Mouse (Mus musculus) T-helper 2 cell (primary cell): ENCODE measurements at regions not wholly inside any gene's neighbourhood (a gene's known extent, or its start where the extent isn't known, plus 50 kb on each side); places are given as distances from the start of the nearest gene placed in this dataset.

Experiments
- in situ Hi-C: fragments of 300-600 bp; cut with MboI, MseI; formaldehyde crosslinking; loops from one replicate; pipeline ENCODE4 v1.15.1; 2025; ENCODE audit warnings: high pct_unique_total_duplicates

DNA sequence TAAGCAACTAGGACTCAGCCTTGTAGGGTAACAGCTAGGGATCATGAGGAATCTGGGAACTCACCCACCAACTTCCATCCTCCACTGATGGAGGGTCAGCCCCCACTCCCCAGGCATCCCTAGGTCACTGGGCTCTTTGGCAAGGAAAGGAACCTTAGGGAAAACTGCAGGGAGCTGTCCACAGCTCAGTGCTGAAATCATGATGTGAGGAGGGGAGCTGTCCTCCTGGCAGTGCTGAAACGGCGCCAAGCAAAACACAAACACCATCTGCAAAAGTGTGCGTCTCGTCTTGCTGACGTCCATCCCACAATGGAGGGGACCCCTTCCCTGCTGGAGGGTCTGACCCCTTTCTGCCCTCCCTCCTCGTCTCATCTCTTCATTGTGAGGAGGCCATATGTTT, 68.6 kb upstream of the Rph3a start:
- in situ Hi-C loops: loop anchor here (5.0 to 10.0 kb wide), 2 partner anchors 406 to 626 kb away; no protein-coding TSS in a partner anchor

- in situ Hi-C loops: loop anchor here (5.0 to 10.0 kb wide), 2 partner anchors 408 to 624 kb away; no protein-coding TSS in a partner anchor
Observed at GRCm38 (mm10) chr5:121076741-121077140, 66.8 kb upstream of the Rph3a start.

GRCm38 (mm10) chr5:121068821-121069220, 58.9 kb upstream of the Rph3a start:
- in situ Hi-C loops: no loop called here

- in situ Hi-C loops: no loop called here
Observed at GRCm38 (mm10) chr5:121064721-121065120, 54.8 kb upstream of the Rph3a start.

DNA sequence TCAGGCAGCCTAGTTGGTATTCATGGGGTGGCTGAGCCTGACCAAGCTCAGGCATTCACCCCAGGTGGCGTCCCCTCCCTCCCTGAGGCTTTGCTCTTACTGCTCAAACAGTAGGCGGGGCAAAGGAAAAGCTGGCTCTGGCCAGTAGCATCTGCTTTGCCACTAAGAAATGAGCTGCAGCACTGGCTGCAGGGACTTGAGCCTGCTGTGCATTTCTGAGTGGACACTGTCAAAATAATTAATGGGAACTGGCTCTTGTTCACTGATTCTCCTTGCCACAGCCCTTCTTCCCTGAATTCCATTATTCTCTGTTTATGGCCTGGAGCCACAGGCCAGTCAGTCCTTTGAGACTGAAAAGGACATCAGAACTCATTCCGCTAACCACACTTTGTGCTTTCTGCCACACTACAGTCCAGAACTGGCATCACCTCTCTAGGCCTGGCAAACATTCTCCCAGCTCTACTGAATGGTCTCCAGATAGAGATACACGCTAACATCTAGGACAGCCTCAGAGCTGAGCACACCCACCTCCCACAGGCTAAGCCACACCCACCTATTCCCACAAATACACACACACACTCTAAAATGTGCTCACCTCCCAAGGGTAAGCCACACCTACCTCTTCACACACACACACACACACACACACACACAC, 53.2 kb upstream of the Rph3a start:
- in situ Hi-C loops: no loop called here

DNA sequence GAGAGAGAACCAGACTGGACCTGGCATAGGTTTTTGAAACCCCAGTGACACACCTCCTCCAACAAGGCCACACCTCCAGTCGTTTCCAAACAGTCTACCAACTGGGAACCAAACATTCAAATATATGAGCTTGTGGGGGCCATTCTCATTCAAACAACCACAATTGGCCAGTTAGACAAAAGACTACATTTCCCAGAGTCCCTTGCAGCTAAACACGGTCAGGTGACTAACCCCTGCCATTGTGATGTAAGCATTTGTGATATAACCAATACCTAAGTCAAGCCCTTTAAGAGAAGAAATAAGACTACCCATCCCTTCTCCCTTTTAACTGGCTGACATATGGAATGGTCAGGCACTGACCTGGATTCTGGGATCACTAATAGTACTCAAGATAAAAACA, 51.8 kb upstream of the Rph3a start:
- in situ Hi-C loops: no loop called here
